Mouse (Mus musculus) liver, embryonic 12.5 days (tissue): ENCODE data around the gene Stn1. TPM values are rescaled to one million over a fixed set of nuclear protein-coding genes. Genes with fewer than 3 reads are reported as not detected.

Experiments
- ATAC-seq: fragments of 200-750 bp; cut with Nextera tagmentation; 2 replicates; pipeline ENCODE4 v1.8.0; 2017; ENCODE audit warnings: moderate number of reproducible peaks, mild to moderate bottlenecking, moderate library complexity
- H3K27ac ChIP-seq: fragments of 300-500 bp; sonication (generic); 2 replicates; pipeline ENCODE4 v1.5.1; 2016; ENCODE audit warnings: mild to moderate bottlenecking
- H3K27me3 ChIP-seq: fragments of 300-500 bp; sonication (generic); replicated peaks from 2 replicates; pipeline ENCODE4 v1.6.1; 2016; ENCODE audit warnings: mild to moderate bottlenecking, moderate library complexity
- H3K36me3 ChIP-seq: fragments of 300-500 bp; sonication (generic); 2 replicates; pipeline ENCODE4 v1.6.1; 2016; ENCODE audit warnings: mild to moderate bottlenecking, moderate library complexity
- H3K4me1 ChIP-seq: fragments of 300-500 bp; sonication (generic); 2 replicates; pipeline ENCODE4 v1.6.1; 2016
- H3K4me2 ChIP-seq: fragments of 300-500 bp; sonication (generic); 2 replicates; pipeline ENCODE4 v1.6.1; 2016; ENCODE audit warnings: mild to moderate bottlenecking, moderate library complexity
- H3K4me3 ChIP-seq: fragments of 300-500 bp; sonication (generic); 2 replicates; pipeline ENCODE4 v1.5.1; 2016; ENCODE audit warnings: mild to moderate bottlenecking, moderate library complexity
- H3K9ac ChIP-seq: fragments of 300-500 bp; sonication (generic); 2 replicates; pipeline ENCODE4 v1.6.1; 2016; ENCODE audit warnings: mild to moderate bottlenecking, moderate library complexity
- H3K9me3 ChIP-seq: fragments of 300-500 bp; sonication (generic); replicated peaks from 2 replicates; pipeline ENCODE4 v1.6.1; 2016; ENCODE audit warnings: mild to moderate bottlenecking, moderate library complexity
- WGBS: fragments of 180-500 bp; shearing (Covaris S2); methylation state at CpG from one replicate; pipeline ENCODE4 v1.1.7; 2016; ENCODE audit not compliant: insufficient replicate concordance; 5-methylcytosine and 5-hydroxymethylcytosine counted together
- polyA plus RNA-seq: library from polyadenylated mRNA; unstranded; fragments of >200 nt; fragmentation: Nextera tagmentation; extraction: Ambion mirVana; gene quantifications from 2 replicates; pipeline ENCODE4 v1.2.1, GENCODE M21; 2016

Stn1 gene
- polyA plus RNA-seq, 1 experiment from 2014 or later, result 17.4 TPM

DNA sequence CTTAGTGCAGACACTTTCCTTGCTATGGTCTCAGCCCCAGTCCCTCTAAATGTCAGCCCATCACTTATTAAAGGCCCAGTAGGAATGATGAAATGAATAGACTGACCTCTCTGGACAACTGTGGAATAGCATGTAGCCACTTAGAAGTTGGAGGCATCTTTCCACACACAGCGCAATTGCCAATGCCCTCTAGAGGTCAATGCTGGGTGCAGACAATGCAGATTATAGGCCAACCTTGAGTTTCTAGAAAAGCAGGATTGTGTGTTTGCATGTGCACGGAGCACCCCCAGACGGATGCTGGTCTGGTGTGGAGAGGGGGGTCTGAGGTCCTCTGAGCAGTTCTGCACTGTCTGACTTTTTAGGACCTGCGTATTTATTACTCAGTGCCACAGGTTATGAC, 33.7 kb downstream of the Stn1 start:
- H3K4me2 ChIP-seq, result no peak overlapping the region
- no peak overlapping the region for H3K27ac ChIP-seq
- 0 out of 2 replicates have a peak, but pooled peaks have one; percentile 16 for ATAC-seq
- no peak overlapping the region for H3K4me3 ChIP-seq
- no peaks in the 10 kb centered on the region for H3K9me3 ChIP-seq
- 61% methylated on average over 4 of the region's 4 CpGs for WGBS
- H3K4me1 ChIP-seq, result peaks cover 18% of the 10 kb centered on the region
- no peaks in the 10 kb centered on the region for H3K27me3 ChIP-seq
- H3K9ac ChIP-seq, result no peak overlapping the region
- H3K36me3 ChIP-seq, result 0 out of 2 replicates have a peak, but pooled peaks cover 3% of the 10 kb centered on the region

DNA sequence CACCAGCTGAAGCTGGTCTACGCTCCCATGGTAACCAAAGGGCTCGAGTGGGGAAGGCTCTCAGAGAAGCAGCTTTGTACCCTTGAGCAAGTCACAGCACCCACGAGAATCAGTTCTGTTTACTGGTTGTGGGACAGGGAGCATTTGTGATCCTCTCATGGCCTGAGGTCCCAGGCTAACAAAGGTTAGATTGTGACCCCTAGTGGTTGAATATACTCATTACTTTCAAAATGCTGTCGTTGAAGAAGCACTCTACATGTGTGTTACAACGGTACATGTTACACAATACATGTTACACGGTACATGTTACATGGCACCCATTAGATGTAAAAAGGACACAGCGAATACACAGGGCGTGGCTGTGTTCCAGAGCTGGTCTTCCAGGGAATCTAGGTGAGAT, 34.7 kb downstream of the Stn1 start:
- H3K27ac ChIP-seq, result no peak overlapping the region

DNA sequence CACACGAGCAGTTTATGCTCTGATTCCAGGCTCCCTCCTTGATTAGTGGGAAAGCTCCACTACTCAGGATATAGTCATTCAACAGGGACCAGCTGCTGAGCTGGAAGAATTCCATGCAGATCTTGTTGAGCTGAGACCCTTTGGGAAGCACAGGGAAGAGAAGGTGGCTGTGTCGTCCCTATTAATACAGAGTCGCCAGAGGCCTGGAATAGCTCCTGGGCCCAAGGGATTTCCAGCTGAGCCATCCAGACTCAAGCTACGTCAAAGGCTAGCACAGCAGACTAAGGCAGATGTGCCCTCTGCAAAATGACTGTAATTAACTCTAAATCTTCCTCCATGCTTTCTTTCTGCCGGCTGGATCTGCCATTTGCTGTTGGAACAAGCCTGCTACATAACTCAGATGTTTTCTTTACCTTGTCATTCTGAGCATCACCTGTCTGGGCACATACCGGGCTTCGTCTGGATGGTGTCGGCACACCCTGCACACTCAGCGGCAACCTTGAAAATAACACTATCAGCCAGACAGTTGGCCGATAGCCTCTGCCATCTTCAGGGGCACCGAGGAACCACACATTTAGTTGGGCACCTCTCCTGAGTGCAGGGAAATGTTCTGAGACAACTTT, 36.8 kb downstream of the Stn1 start:
- Histone ChIP-seq H3K4me2 (no peak overlapping the region), H3K4me3 (no peak overlapping the region), H3K9me3 (no peaks in the 10 kb centered on the region), H3K9ac (no peak overlapping the region), H3K36me3 (0 out of 2 replicates have a peak, but pooled peaks cover 3% of the 10 kb centered on the region), H3K27ac (no peak overlapping the region), H3K27me3 (no peaks in the 10 kb centered on the region), H3K4me1 (0 out of 2 replicates have a peak, but pooled peaks cover 4% of the 10 kb centered on the region)
- WGBS, result 80% methylated on average over 11 of the region's 11 CpGs
- no peak for ATAC-seq

More for the DNA sequence above, 34.7 kb downstream of the Stn1 start:
- no peak overlapping the region for H3K9ac ChIP-seq
- H3K27me3 ChIP-seq, result no peaks in the 10 kb centered on the region
- 58% methylated on average over 8 of the region's 8 CpGs for WGBS
- no peak overlapping the region for H3K4me3 ChIP-seq
- H3K36me3 ChIP-seq, result 0 out of 2 replicates have a peak, but pooled peaks cover 3% of the 10 kb centered on the region
- H3K9me3 ChIP-seq, result no peaks in the 10 kb centered on the region
- H3K4me1 ChIP-seq, result peaks cover 7% of the 10 kb centered on the region
- no peak overlapping the region for H3K4me2 ChIP-seq
- no peak for ATAC-seq

- H3K36me3 ChIP-seq, result no peaks in the 10 kb centered on the region
- no peak overlapping the region for H3K4me3 ChIP-seq
- no peak overlapping the region for H3K4me2 ChIP-seq
- no peak overlapping the region for H3K9ac ChIP-seq
- WGBS, result 72% methylated on average over 5 of the region's 5 CpGs
- H3K9me3 ChIP-seq, result no peaks in the 10 kb centered on the region
- H3K4me1 ChIP-seq, result 0 out of 2 replicates have a peak, but pooled peaks cover 4% of the 10 kb centered on the region
- no peak overlapping the region for H3K27ac ChIP-seq
- H3K27me3 ChIP-seq, result no peaks in the 10 kb centered on the region
- ATAC-seq, result no peak
Observed at GRCm38 (mm10) chr19:47499841-47500240, 37.5 kb downstream of the Stn1 start.

DNA sequence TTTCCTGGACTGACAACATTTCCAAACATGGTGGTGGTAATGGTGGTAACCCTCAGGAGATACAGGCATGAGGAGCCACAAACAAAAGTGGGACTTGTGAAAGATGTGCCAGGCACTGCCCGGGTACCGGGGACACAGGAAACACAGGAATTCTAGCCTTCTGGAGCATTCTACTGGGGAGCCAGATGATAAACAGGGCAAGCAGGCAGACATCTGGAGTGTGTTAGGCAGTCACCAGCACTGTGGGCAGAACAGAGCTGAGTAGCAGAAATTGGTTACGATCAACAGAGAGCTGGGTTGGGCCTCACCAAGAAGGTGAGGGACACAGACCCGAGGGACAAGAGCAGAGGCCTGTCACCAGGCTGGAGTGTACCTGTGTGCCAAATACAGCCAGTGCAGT, 38.4 kb downstream of the Stn1 start:
- H3K36me3 ChIP-seq, result no peaks in the 10 kb centered on the region
- no peak overlapping the region for H3K27ac ChIP-seq
- H3K27me3 ChIP-seq, result no peaks in the 10 kb centered on the region
- no peaks in the 10 kb centered on the region for H3K9me3 ChIP-seq
- no peak overlapping the region for H3K4me3 ChIP-seq
- no peak overlapping the region for H3K4me2 ChIP-seq
- H3K9ac ChIP-seq, result no peak overlapping the region
- ATAC-seq, result no peak
- 57% methylated on average over 4 of the region's 4 CpGs for WGBS
- 0 out of 2 replicates have a peak, but pooled peaks cover 4% of the 10 kb centered on the region for H3K4me1 ChIP-seq

DNA sequence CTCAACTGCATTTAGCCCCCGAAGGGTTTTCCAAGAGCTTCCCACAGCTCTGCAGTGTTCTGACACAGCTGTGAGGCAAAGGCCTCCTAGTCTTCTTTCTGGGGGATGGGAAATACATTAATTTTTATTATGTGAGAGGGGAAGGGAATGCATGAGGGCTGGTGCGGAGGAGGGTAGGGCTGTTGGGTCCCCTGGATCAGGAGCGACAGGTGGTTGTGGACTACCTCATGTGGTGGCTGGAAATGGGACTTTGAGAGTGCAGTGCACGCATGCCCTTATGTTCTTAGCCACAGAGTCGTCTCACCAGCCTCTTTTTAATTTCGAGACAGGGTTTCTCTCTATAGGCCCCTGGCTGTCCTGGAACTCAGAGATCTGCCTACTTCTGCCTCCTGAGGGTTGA, 39.6 kb downstream of the Stn1 start:
- Histone ChIP-seq H3K36me3 (no peaks in the 10 kb centered on the region), H3K4me3 (no peak overlapping the region), H3K27ac (no peak overlapping the region), H3K9me3 (no peaks in the 10 kb centered on the region), H3K4me1 (0 out of 2 replicates have a peak, but pooled peaks cover 4% of the 10 kb centered on the region), H3K4me2 (no peak overlapping the region), H3K9ac (no peak overlapping the region), H3K27me3 (peaks cover 4% of the 10 kb centered on the region; the same call in 1 of the 2 replicates)
- ATAC-seq, result no peak
- WGBS, result 83% methylated on average over 6 of the region's 6 CpGs

DNA sequence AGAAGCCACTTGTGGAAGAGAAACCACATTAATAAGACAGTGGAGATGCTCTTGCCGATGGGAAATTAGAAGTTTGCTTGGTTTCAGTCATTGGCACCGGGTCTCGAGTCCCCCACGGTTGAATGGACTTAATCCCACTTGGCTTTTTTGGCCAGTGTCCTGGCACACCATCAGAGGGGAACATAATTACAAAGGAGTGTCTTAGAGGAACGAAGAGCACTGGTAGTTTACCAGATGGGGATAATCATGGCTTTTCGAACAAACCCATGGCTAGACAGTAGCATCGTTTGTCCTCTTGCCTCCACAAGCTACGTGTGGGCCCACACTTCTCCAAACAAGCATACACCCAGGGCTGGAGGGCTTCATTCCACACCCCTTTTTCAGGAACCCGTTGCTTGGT, 40.0 kb downstream of the Stn1 start:
- Histone ChIP-seq H3K36me3 (no peaks in the 10 kb centered on the region), H3K9me3 (no peaks in the 10 kb centered on the region), H3K27me3 (peaks cover 4% of the 10 kb centered on the region; the same call in 1 of the 2 replicates), H3K27ac (no peak overlapping the region), H3K4me1 (0 out of 2 replicates have a peak, but pooled peaks cover 4% of the 10 kb centered on the region), H3K4me3 (no peak overlapping the region), H3K4me2 (no peak overlapping the region), H3K9ac (no peak overlapping the region)
- no peak for ATAC-seq
- 80% methylated on average over 9 of the region's 9 CpGs for WGBS

DNA sequence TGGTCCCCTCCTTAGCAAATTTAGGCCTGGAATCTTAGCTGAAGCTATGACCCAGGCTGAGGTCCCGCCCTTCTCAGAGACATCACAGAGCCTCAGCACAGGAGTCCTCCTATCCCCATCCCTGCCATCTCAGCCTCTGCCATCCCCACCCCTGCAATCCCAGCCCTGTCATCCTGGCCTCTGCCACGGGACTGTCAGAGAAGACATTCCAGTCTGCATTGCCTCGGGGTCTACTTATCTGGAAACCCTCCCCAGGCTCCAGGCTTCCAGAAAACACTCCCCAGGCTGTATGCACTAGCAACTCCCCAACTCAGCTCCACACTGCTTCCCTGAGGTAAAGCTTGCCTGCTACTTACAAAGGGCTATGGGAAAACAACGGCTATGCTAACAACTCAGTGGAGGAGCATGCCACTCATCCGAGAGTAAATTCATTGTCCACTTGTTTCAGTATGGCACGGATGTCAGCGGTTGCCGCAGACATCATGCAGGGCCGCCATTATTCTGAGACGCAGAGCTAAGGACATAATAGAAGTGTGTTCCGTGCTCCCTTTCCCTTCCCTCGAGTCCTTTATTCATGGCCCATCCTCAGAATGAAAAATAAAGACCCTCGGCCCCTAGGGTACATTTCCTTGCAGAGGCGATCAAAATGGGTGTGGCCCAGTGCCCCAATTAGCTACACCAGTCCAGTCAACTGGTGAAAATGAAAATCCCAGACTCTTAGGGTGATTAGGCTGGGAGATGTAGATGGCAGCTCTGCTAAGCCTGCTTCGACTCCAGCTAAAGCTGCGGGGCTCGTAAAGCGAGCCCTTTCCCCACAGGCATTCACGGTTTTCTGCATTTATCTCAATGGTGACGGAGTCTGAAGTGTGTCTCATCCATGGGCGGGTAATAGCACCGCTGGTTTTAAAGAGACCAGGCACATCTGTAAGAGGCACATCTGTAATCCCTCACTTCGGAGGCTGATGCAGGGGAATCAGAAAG, 44.0 kb downstream of the Stn1 start:
- H3K36me3 ChIP-seq, result 0 out of 2 replicates have a peak, but pooled peaks cover 2% of the 10 kb centered on the region
- no peak overlapping the region for H3K27ac ChIP-seq
- 66% methylated on average over 23 of the region's 23 CpGs for WGBS
- no peaks in the 10 kb centered on the region for H3K9me3 ChIP-seq
- H3K27me3 ChIP-seq, result peaks cover 4% of the 10 kb centered on the region; the same call in 1 of the 2 replicates
- H3K4me3 ChIP-seq, result no peak overlapping the region
- no peak for ATAC-seq
- H3K4me2 ChIP-seq, result no peak overlapping the region
- H3K9ac ChIP-seq, result no peak overlapping the region
- no peaks in the 10 kb centered on the region; the same call in 1 of the 2 replicates for H3K4me1 ChIP-seq

GRCm38 (mm10) chr19:47492422-47492821, 44.9 kb downstream of the Stn1 start:
- no peak overlapping the region for H3K4me3 ChIP-seq
- 73% methylated on average over 6 of the region's 6 CpGs for WGBS
- H3K9me3 ChIP-seq, result no peaks in the 10 kb centered on the region
- peaks cover 4% of the 10 kb centered on the region; the same call in 1 of the 2 replicates for H3K27me3 ChIP-seq
- H3K4me1 ChIP-seq, result no peaks in the 10 kb centered on the region; the same call in 1 of the 2 replicates
- no peak overlapping the region for H3K9ac ChIP-seq
- 0 out of 2 replicates have a peak, but pooled peaks cover 2% of the 10 kb centered on the region for H3K36me3 ChIP-seq
- no peak overlapping the region for H3K4me2 ChIP-seq
- no peak overlapping the region for H3K27ac ChIP-seq
- no peak for ATAC-seq

- Histone ChIP-seq H3K36me3 (0 out of 2 replicates have a peak, but pooled peaks cover 2% of the 10 kb centered on the region), H3K9me3 (no peaks in the 10 kb centered on the region), H3K27ac (no peak overlapping the region), H3K4me2 (no peak overlapping the region), H3K4me1 (no peaks in the 10 kb centered on the region; the same call in 1 of the 2 replicates), H3K4me3 (no peak overlapping the region), H3K9ac (no peak overlapping the region), H3K27me3 (peaks cover 4% of the 10 kb centered on the region; the same call in 1 of the 2 replicates)
- 67% methylated on average over 2 of the region's 2 CpGs for WGBS
- no peak for ATAC-seq
Observed at GRCm38 (mm10) chr19:47491853-47492252, 45.5 kb downstream of the Stn1 start.

GRCm38 (mm10) chr19:47489233-47489632, 48.1 kb downstream of the Stn1 start:
- no peak for ATAC-seq
- H3K27me3 ChIP-seq, result peaks cover 4% of the 10 kb centered on the region; the same call in 1 of the 2 replicates
- WGBS, result 59% methylated on average over 3 of the region's 3 CpGs
- no peak overlapping the region for H3K4me2 ChIP-seq
- 0 out of 2 replicates have a peak, but pooled peaks cover 2% of the 10 kb centered on the region for H3K36me3 ChIP-seq
- no peaks in the 10 kb centered on the region for H3K9me3 ChIP-seq
- H3K9ac ChIP-seq, result no peak overlapping the region
- H3K4me3 ChIP-seq, result no peak overlapping the region
- no peak overlapping the region for H3K27ac ChIP-seq
- peaks cover 5% of the 10 kb centered on the region; the same call in 1 of the 2 replicates for H3K4me1 ChIP-seq
